Mouse (Mus musculus): ENCODE results near the gene Spink2.
"Not testable (repeated sequence)": the region's sequence is repeated elsewhere in the genome, so short reads cannot be mapped to it uniquely, and the experiment has no call there.

Spink2 gene

GRCm38 (mm10) chr5:77211236-77211635 lies at the start of gene Spink2:
Gene Spink2, minus strand, starts transcription at chr5:77211471.
- DNase-seq (ENCODE audit: low spot score in 2 of 2), result no peak

DNA sequence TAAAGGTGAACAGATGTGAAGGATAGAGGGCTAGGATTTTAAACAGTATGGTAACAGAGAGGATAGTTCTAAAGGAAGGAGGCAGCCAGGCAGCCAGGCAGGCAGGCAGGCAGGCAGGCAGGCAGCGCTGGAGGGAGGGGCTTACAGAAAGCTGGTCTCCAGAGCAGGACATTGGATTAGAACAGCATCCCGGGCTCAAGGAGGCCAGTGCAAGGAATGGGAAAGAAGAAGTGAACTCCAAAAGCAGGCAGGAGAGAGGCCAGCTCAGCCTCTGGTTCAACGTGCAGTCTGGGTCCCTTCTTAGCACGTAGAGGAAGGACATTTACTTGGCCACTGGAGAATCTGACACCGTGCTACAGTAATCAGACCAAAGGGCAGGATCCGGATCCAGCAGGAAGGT lies 48.9 kb upstream of the Spink2 start:
- no peak for DNase-seq (ENCODE audit: low spot score in 2 of 2)

GRCm38 (mm10) chr5:77259315-77259714 lies 48.0 kb upstream of the Spink2 start:
- DNase-seq (ENCODE audit: low spot score in 2 of 2), result no peak

GRCm38 (mm10) chr5:77257603-77258002 lies 46.3 kb upstream of the Spink2 start:
- no peak for DNase-seq (ENCODE audit: low spot score in 2 of 2)

GRCm38 (mm10) chr5:77254402-77254801 lies 43.1 kb upstream of the Spink2 start:
- no peak for DNase-seq (ENCODE audit: low spot score in 2 of 2)

GRCm38 (mm10) chr5:77253154-77253553 lies 41.9 kb upstream of the Spink2 start:
- no peak for DNase-seq (ENCODE audit: low spot score in 2 of 2)

GRCm38 (mm10) chr5:77252115-77252827 lies 41.0 kb upstream of the Spink2 start:
- DNase-seq (ENCODE audit: low spot score in 2 of 2), result no peak

GRCm38 (mm10) chr5:77251656-77252055 lies 40.4 kb upstream of the Spink2 start:
- no peak for DNase-seq (ENCODE audit: low spot score in 2 of 2)

GRCm38 (mm10) chr5:77250083-77250482 lies 38.8 kb upstream of the Spink2 start:
- no peak for DNase-seq (ENCODE audit: low spot score in 2 of 2)

DNA sequence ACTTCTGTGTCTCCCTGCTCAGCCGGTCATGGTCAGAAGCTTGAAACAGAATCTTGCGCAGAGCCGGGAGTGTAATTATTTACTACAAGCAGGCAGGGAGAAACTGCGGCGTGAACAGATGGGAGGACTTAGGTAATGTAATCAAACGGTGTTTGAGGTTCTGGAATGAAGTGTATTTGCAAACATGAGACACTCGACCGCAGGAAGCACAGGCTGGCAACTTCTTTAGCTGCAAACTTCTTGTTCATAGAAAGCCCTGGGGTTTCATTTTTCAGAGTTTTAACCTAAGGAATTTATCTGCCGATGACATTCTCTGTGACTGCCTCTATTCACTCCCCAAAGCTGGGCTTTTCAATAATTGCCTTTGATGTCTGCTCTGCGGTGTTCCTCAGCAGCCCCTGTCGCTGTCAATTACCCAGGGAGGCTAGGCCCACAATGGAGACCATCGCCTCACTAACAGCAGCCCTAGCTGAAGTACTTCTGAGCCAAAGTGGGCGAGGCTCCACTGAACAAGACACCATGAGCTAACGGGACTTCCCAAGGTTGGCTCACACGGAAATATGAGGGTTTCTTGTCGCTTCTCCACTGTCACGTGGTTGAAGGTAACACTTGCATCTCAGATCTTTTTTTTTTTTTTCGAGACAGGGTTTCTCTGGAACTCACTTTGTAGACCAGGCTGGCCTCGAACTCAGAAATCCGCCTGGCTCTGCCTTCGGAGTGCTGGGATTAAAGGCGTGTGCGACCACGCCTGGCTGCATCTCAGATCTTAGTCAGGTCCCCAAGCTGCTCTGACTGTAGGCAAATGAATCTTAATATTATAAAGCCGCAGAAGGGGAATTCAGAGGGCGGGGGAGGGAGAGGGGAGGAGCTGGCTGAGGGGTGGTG lies 34.8 kb upstream of the Spink2 start:
- DNase-seq (ENCODE audit: low spot score in 2 of 2), result no peak

- DNase-seq (ENCODE audit: low spot score in 2 of 2), result no peak
Measured at GRCm38 (mm10) chr5:77245463-77245786, 34.2 kb upstream of the Spink2 start.

GRCm38 (mm10) chr5:77244331-77244987 lies 33.2 kb upstream of the Spink2 start:
- no peak for DNase-seq (ENCODE audit: low spot score in 2 of 2)

GRCm38 (mm10) chr5:77237104-77237503 lies 25.8 kb upstream of the Spink2 start:
- DNase-seq (ENCODE audit: low spot score in 2 of 2), result no peak

- DNase-seq (ENCODE audit: low spot score in 2 of 2), result no peak
Measured at GRCm38 (mm10) chr5:77234921-77235320, 23.6 kb upstream of the Spink2 start.

DNA sequence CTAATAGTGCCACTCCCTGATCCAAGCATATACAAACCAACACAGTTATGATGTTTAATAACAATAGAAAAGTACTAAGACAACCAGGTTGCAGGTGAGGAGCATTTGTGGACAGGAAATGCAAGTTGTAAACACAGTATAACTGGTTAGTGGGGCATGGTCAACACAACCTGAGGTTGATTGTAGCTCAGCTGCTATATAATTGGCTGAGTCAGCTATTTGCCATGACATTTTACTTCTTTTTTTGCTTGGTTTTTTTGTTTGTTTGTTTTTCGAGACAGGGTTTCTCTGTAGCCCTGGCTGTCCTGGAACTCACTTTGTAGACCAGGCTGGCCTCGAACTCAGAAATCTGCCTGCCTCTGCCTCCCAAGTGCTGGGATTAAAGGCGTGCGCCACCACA lies 20.6 kb upstream of the Spink2 start:
- DNase-seq (ENCODE audit: low spot score in 2 of 2), result not testable (repeated sequence)

GRCm38 (mm10) chr5:77228986-77229385 lies 17.7 kb upstream of the Spink2 start:
- no peak for DNase-seq (ENCODE audit: low spot score in 2 of 2)

DNA sequence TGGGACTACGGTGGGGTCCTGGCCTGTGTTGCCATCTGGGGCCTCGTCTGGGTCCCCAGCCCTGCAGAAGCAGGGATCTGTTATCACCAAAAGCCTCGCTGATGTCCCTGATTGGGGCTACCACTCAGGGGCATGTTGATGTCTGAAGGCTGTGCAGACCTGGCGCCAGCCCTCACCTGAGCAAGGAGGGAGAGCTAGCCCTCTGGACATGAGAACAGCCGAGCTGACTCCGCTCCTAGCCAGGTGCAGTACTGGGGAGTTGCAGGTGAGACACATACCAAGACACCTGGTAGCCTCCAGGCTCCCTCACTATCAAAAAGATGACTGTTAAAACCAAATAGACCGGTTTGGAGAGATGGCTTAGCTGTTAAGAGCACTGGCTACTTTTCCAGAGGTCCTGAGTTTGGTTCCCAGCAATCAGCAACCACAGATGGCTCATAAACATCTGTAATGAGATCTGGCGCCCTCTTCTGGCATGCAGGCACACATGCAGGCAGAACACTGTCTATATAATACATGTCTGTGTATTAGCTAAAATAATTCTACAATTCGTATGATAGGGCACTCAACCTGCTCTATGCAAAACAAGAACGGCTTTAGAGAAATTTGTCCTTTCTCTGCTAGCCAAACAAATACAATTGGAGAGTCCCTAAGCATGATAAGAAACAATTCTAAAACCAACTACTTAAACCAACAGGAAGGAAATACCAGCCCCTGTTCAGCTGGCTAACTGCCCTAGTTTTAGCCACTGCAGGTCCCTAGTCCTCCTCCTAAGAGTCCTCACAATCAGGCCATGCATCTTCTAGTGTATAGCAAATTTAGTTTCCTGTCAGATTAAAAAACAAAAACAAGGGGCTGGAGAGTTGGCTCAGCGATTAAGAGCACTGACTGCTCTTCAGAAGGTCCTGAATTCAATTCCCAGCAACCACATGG lies 12.0 kb upstream of the Spink2 start:
- DNase-seq (ENCODE audit: low spot score in 2 of 2), result no peak

DNA sequence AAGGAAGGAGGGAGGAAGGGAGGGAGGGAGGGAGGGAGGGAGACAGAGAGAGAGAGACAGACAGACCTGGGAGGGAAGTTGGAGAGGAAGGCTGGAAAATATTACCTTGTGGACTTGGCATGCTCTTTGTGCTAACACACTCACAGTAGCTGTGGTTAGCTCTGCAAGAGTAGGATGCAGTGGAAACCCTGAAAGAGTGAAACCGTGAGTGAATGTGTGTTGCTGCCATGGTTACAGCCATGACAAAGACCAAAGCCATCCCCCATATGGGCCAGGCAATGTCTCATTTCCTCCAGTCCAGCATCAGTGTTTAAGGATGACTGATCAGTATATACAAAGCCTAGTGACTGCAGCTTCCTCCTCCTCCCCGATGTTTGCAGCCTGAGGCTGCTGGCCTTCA lies 6.5 kb upstream of the Spink2 start:
- DNase-seq (ENCODE audit: low spot score in 2 of 2), result no peak

- peak; percentile 62 to 88 for DNase-seq (ENCODE audit: low spot score in 2 of 2)
Measured at GRCm38 (mm10) chr5:77217211-77217610, 5.9 kb upstream of the Spink2 start.

GRCm38 (mm10) chr5:77206134-77206533 lies 5.1 kb downstream of the Spink2 start:
- DNase-seq (ENCODE audit: low spot score in 2 of 2), result no peak

GRCm38 (mm10) chr5:77202238-77202637 lies 9.0 kb downstream of the Spink2 start:
- DNase-seq (ENCODE audit: low spot score in 2 of 2), result no peak

DNA sequence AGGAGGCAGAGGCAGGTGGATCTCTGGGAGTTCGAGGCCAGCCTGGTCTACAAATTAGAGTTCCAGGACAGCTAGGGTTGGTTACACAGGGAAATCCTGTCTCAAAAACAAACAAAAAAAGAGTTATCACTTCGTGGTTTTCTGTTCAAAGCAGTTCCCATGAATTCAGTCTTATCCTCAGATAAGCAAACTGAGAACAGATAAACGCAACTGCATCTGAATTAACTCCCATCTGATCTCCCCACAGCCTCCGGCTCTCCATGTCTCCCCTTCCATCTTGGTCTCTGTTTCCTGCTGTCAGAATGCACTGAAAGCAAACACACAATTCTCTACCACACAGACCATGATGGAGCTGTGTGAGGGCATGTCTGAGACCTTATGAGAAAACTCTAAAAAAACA lies 10.6 kb downstream of the Spink2 start:
- DNase-seq (ENCODE audit: low spot score in 2 of 2), result no peak
